Mouse (Mus musculus): ENCODE measurements around the gene Parp11. TPM values are rescaled to one million over a fixed set of nuclear protein-coding genes. Genes with fewer than 3 reads are reported as not detected.

Gene Parp11
- total and polyA plus RNA-seq, 3 experiments, result 9.2 to 10.4 (median 9.7) TPM

DNA sequence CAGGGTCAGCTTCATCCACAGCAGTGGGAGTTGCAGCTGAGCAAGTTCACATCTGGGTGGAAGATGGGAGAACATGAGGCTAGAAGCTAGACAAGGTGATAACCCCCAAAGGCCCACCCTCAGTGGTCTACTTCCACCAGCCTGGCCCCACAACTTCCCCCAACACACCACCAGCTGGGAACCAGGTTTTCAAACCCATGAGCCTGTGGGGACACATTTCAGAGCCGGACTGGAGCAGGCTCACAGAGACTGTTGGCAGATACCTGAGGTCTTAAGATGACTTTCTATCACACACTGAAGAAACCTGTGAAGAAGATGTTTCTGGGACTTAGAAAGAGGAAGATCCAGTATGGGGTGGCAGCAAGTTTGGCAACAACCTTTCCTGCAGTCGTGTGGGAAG lies 26.5 kb upstream of the Parp11 start (continued):
- TF ChIP-seq ZKSCAN1 (IDR thresholded peaks at IDR 0.05; ENCODE audit: borderline replicate concordance, low read depth, low read length) (no peak), HCFC1 (IDR thresholded peaks at IDR 0.05; ENCODE audit: low read depth, low read length) (peak; percentile 73), ETS1 (conservative IDR thresholded peaks at IDR 0.05; ENCODE audit: low read depth, low read length) (no peak), TCF12 (IDR thresholded peaks at IDR 0.05; ENCODE audit: low read depth, low read length) (peak; percentile 68), E2F4 (IDR thresholded peaks at IDR 0.05; ENCODE audit: insufficient replicate concordance, low read depth, low read length) (no peak), ZC3H11A (IDR thresholded peaks at IDR 0.05; ENCODE audit: low read depth, low read length) (no peak), POLR2A (IDR thresholded peaks at IDR 0.05; ENCODE audit: low read depth, low read length) (0 out of 2 replicates have a peak, but pooled peaks have one; percentile 35), RAD21 (IDR thresholded peaks at IDR 0.05; ENCODE audit: low read depth, low read length) (no peak), ZMIZ1 (IDR thresholded peaks at IDR 0.05; ENCODE audit: low read depth, low read length) (no peak), CHD2 (IDR thresholded peaks at IDR 0.05; ENCODE audit: low read length) (no peak)

DNA sequence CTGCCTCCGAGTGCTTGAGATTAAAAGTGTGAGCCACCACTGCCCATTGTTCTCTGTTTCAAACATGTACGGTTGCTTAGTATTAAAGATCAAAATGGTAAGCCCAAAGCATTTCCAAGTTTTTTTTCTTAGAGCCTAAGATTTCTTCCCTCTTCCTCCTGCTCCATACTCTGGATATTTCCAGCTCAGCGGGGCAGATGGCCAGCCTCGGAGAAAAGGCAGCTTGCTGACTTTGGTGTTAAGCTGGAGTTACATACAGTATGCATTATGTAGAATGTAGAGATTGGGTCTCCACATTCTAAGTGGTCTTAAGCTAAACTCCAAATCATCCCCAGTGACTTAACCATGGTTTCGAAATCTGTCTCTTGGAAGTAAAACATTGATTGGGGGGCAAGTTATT lies 21.5 kb upstream of the Parp11 start:
- in situ Hi-C loops (cut with MboI; ENCODE audit: low pct_ligation_motif_present, low pct_unique_long_range_greater_than_20kb, low sequenced_read_pairs) (no loop called here), dilution Hi-C loops (cut with MboI; ENCODE audit: extremely low pct_ligation_motif_present, extremely low pct_unique_long_range_greater_than_20kb, low sequenced_read_pairs) (no loop called here)
- Histone ChIP-seq H3K4me2 (ENCODE audit: insufficient read depth, low read depth, poor library complexity, severe bottlenecking) (no peak overlapping the region), H3K36me3 (replicated peaks in 1 of 2; ENCODE audit: control insufficient read depth in 1 of 2, insufficient read depth in 1 of 2, low read length in 1 of 2) (peaks cover 0 to 2% of the 10 kb centered on the region in 2 experiments), H3K27me3 (replicated peaks) (peaks cover 13% of the 10 kb centered on the region), H3K27ac (ENCODE audit: insufficient read depth, low read depth) (no peak overlapping the region), H3K4me1 (ENCODE audit: control insufficient read depth in 1 of 2, insufficient read depth in 2 of 2) (peaks cover 0 to 9% of the 10 kb centered on the region in 2 experiments; a peak in 2 of 4 replicates), H3K79me2 (replicated peaks; ENCODE audit: control insufficient read depth, extremely low read depth, insufficient read depth, poor library complexity, severe bottlenecking) (no peaks in the 10 kb centered on the region), H3K4me3 (replicated peaks in 1 of 3; ENCODE audit: low read depth in 2 of 3, low read length in 2 of 3, poor library complexity in 1 of 3) (no peak overlapping the region), H3K9ac (ENCODE audit: insufficient read depth, low read depth) (no peak overlapping the region), H3K9me3 (replicated peaks; ENCODE audit: low read length) (peaks cover 4% of the 10 kb centered on the region)
- TF ChIP-seq HCFC1 (IDR thresholded peaks at IDR 0.05; ENCODE audit: low read depth, low read length) (no peak), PAX5 (IDR thresholded peaks at IDR 0.05; ENCODE audit: low read length) (no peak), ETS1 (conservative IDR thresholded peaks at IDR 0.05; ENCODE audit: low read depth, low read length) (no peak)
- DNase-seq (ENCODE audit: extremely low read depth), result no peak

DNA sequence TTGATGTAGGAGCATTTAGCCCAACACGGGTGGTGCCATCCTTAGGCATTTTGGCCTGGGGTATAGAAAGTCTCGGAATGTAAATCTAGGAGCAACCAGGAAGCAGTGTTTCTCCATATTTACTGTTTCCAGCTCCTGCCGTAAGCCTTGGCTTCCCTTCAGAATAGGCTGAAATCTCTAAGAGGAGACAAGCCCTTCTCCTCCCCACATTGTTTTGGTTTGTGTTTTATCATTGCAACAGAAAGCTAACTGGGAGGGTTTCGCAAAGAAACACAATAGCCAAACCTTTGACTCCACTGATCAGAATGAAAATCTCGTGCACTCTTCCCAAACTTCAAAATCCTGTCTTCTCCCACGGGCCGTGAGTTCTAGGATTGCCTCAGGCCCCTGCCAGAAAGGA lies 15.9 kb upstream of the Parp11 start:
- no peak overlapping the region for H3K4me3 ChIP-seq (replicated peaks in 1 of 3; ENCODE audit: low read depth in 2 of 3, low read length in 2 of 3, poor library complexity in 1 of 3)
- H3K4me2 ChIP-seq (ENCODE audit: insufficient read depth, low read depth, poor library complexity, severe bottlenecking), result no peak overlapping the region
- TF ChIP-seq NELFE (IDR thresholded peaks at IDR 0.05; ENCODE audit: low read depth, low read length) (no peak), ETS1 (conservative IDR thresholded peaks at IDR 0.05; ENCODE audit: low read depth, low read length) (no peak), MXI1 (IDR thresholded peaks at IDR 0.05; ENCODE audit: low read depth, low read length) (no peak), GABPA (IDR thresholded peaks at IDR 0.05; ENCODE audit: insufficient replicate concordance, low read depth, low read length) (no peak), CHD1 (IDR thresholded peaks at IDR 0.05; ENCODE audit: low read depth, low read length) (no peak), MYC (IDR thresholded peaks at IDR 0.05; ENCODE audit: low read depth, low read length) (no peak), USF2 (conservative IDR thresholded peaks at IDR 0.05; ENCODE audit: low read depth, low read length) (no peak), USF1 (IDR thresholded peaks at IDR 0.05; ENCODE audit: low read depth, low read length) (no peak), RCOR1 (conservative IDR thresholded peaks at IDR 0.05; ENCODE audit: low read depth, low read length) (no peak), TCF12 (IDR thresholded peaks at IDR 0.05; ENCODE audit: low read depth, low read length) (no peak), MEF2A (IDR thresholded peaks at IDR 0.05; ENCODE audit: borderline replicate concordance, low read depth, low read length) (no peak), JUND (conservative IDR thresholded peaks at IDR 0.05; ENCODE audit: low read depth, low read length) (no peak), POLR2A (IDR thresholded peaks at IDR 0.05; ENCODE audit: low read depth, low read length) (no peak)
- in situ Hi-C loops (cut with MboI; ENCODE audit: low pct_ligation_motif_present, low pct_unique_long_range_greater_than_20kb, low sequenced_read_pairs), result no loop called here
- no peak overlapping the region for H3K27ac ChIP-seq (ENCODE audit: insufficient read depth, low read depth)
- dilution Hi-C loops (cut with MboI; ENCODE audit: extremely low pct_ligation_motif_present, extremely low pct_unique_long_range_greater_than_20kb, low sequenced_read_pairs), result no loop called here
- no peak for DNase-seq (ENCODE audit: extremely low read depth)
- H3K4me1 ChIP-seq (ENCODE audit: control insufficient read depth in 1 of 2, insufficient read depth in 2 of 2), result no peaks in the 10 kb centered on the region
- H3K9me3 ChIP-seq (replicated peaks; ENCODE audit: low read length), result peaks cover 4% of the 10 kb centered on the region
- no peak overlapping the region for H3K9ac ChIP-seq (ENCODE audit: insufficient read depth, low read depth)
- peaks cover 29% of the 10 kb centered on the region for H3K27me3 ChIP-seq (replicated peaks)
- H3K79me2 ChIP-seq (replicated peaks; ENCODE audit: control insufficient read depth, extremely low read depth, insufficient read depth, poor library complexity, severe bottlenecking), result no peaks in the 10 kb centered on the region
- no peaks in the 10 kb centered on the region for H3K36me3 ChIP-seq (replicated peaks in 1 of 2; ENCODE audit: control insufficient read depth in 1 of 2, insufficient read depth in 1 of 2, low read length in 1 of 2)

All from CH12.LX (cell line).